Mouse (Mus musculus) limb, embryonic 11.5 days (tissue): ENCODE results near the gene Mlycd. TPM values are rescaled to one million over a fixed set of nuclear protein-coding genes. Genes with fewer than 3 reads are reported as not detected.
A peak's percentile ranks its signal among the peaks of the same experiment; 100 is the strongest.

Experiments
- ATAC-seq: fragments of 200-750 bp; cut with Nextera tagmentation; 2 replicates; pipeline ENCODE4 v1.8.0; 2017; ENCODE audit warnings: low read depth; ENCODE audit not compliant: insufficient number of reproducible peaks, low FRiP score, low TSS enrichment
- DNase-seq: peaks from one replicate; pipeline ENCODE4 v3.0.0-alpha.2; 2015; ENCODE audit warnings: low spot score
- H3K27ac ChIP-seq: fragments of 300-500 bp; sonication (generic); replicated peaks from 2 replicates; pipeline ENCODE4 v1.5.1; 2014; ENCODE audit warnings: low read depth, mild to moderate bottlenecking, low read length
- H3K27me3 ChIP-seq: fragments of 300-500 bp; sonication (generic); 2 replicates; pipeline ENCODE4 v1.6.1; 2014; ENCODE audit warnings: mild to moderate bottlenecking, low read length, mixed read lengths; ENCODE audit not compliant: control insufficient read depth, insufficient read depth
- H3K36me3 ChIP-seq: fragments of 300-500 bp; sonication (generic); 2 replicates; pipeline ENCODE4 v1.6.1; 2014; ENCODE audit warnings: mild to moderate bottlenecking, low read length, moderate library complexity, mixed read lengths; ENCODE audit not compliant: control insufficient read depth, insufficient read depth
- H3K4me1 ChIP-seq: fragments of 300-500 bp; sonication (generic); 2 replicates; pipeline ENCODE4 v1.6.1; 2014; ENCODE audit warnings: low read length, mixed read lengths; ENCODE audit not compliant: control insufficient read depth, insufficient read depth
- H3K4me2 ChIP-seq: fragments of 300-500 bp; sonication (generic); 2 replicates; pipeline ENCODE4 v1.6.1; 2014; ENCODE audit warnings: low read depth, mild to moderate bottlenecking, moderate library complexity; ENCODE audit not compliant: severe bottlenecking
- H3K4me3 ChIP-seq: fragments of 300-500 bp; sonication (generic); 2 replicates; pipeline ENCODE4 v1.5.1; 2014; ENCODE audit warnings: low read depth, low read length
- H3K9ac ChIP-seq: fragments of 300-500 bp; sonication (generic); 2 replicates; pipeline ENCODE4 v1.6.1; 2014; ENCODE audit warnings: mild to moderate bottlenecking, low read length
- H3K9me3 ChIP-seq: fragments of 300-500 bp; sonication (generic); 2 replicates; pipeline ENCODE4 v1.6.1; 2016; ENCODE audit warnings: low read length; ENCODE audit not compliant: control insufficient read depth
- WGBS: fragments of 180-500 bp; shearing (Covaris S2); extraction: QIAGEN DNeasy Blood & Tissue Kit; methylation state at CpG from one replicate; pipeline ENCODE4 v1.1.7; 2014; 5-methylcytosine and 5-hydroxymethylcytosine counted together
- polyA plus RNA-seq: library from polyadenylated mRNA; unstranded; fragments of >200 nt; fragmentation: Nextera tagmentation; extraction: Ambion mirVana; gene quantifications from 2 replicates; pipeline ENCODE4 v1.2.1, GENCODE M21; 2014

The Mlycd gene
- polyA plus RNA-seq, 1 experiment from 2014 or later: 6.9 TPM

- WGBS: 84% methylated on average over 2 of the region's 2 CpGs
- ATAC-seq (no peak), DNase-seq (no peak)
Measured at GRCm38 (mm10) chr8:119439424-119439823, 44.7 kb downstream of the Mlycd start.

GRCm38 (mm10) chr8:119439893-119440249, 45.2 kb downstream of the Mlycd start:
- Histone ChIP-seq H3K4me2 (no peak overlapping the region), H3K9ac (no peak overlapping the region), H3K27me3 (no peaks in the 10 kb centered on the region), H3K4me1 (peaks cover 13% of the 10 kb centered on the region; the same call in 1 of the 2 replicates), H3K9me3 (no peaks in the 10 kb centered on the region), H3K4me3 (no peak overlapping the region), H3K27ac (no peak overlapping the region), H3K36me3 (no peaks in the 10 kb centered on the region)
- WGBS: 74% methylated on average over 7 of the region's 7 CpGs
- DNase-seq: no peak
- ATAC-seq: no peak

More at GRCm38 (mm10) chr8:119439424-119439823, 44.7 kb downstream of the Mlycd start:
- H3K9me3 ChIP-seq: no peaks in the 10 kb centered on the region
- no peak overlapping the region for H3K27ac ChIP-seq
- H3K27me3 ChIP-seq: no peaks in the 10 kb centered on the region
- no peak overlapping the region for H3K9ac ChIP-seq
- no peaks in the 10 kb centered on the region for H3K36me3 ChIP-seq
- peaks cover 13% of the 10 kb centered on the region; the same call in 1 of the 2 replicates for H3K4me1 ChIP-seq
- H3K4me3 ChIP-seq: no peak overlapping the region
- no peak overlapping the region for H3K4me2 ChIP-seq

GRCm38 (mm10) chr8:119440250-119440951, 45.7 kb downstream of the Mlycd start:
- Histone ChIP-seq H3K9me3 (no peaks in the 10 kb centered on the region), H3K9ac (no peak overlapping the region), H3K27me3 (no peaks in the 10 kb centered on the region), H3K36me3 (no peaks in the 10 kb centered on the region), H3K4me2 (peak overlapping the region; percentile 31), H3K4me1 (peaks cover 13% of the 10 kb centered on the region; the same call in 1 of the 2 replicates), H3K27ac (no peak overlapping the region), H3K4me3 (no peak overlapping the region)
- peak; percentile 58; the same call in 1 of the 2 replicates for ATAC-seq
- DNase-seq: peak; percentile 87
- 14% methylated on average over 16 of the region's 16 CpGs for WGBS

- Histone ChIP-seq H3K4me3 (no peak overlapping the region), H3K36me3 (no peaks in the 10 kb centered on the region), H3K27me3 (no peaks in the 10 kb centered on the region), H3K27ac (no peak overlapping the region), H3K9me3 (no peaks in the 10 kb centered on the region), H3K4me1 (peaks cover 13% of the 10 kb centered on the region; the same call in 1 of the 2 replicates), H3K9ac (no peak overlapping the region), H3K4me2 (0 out of 2 replicates have a peak overlapping the region, but pooled peaks have one; percentile 31)
- DNase-seq: no peak
- ATAC-seq: peak; percentile 32; the same call in 1 of the 2 replicates
- 59% methylated on average over 1 of the region's 1 CpGs for WGBS
Measured at GRCm38 (mm10) chr8:119440952-119441270, 46.2 kb downstream of the Mlycd start.

- H3K27me3 ChIP-seq: no peaks in the 10 kb centered on the region; the same call in 1 of the 2 replicates
- no peak overlapping the region for H3K4me3 ChIP-seq
- H3K4me2 ChIP-seq: no peak overlapping the region
- H3K4me1 ChIP-seq: peaks cover 13% of the 10 kb centered on the region
- H3K27ac ChIP-seq: no peak overlapping the region
- no peak for DNase-seq
- H3K9ac ChIP-seq: no peak overlapping the region
- no peaks in the 10 kb centered on the region for H3K36me3 ChIP-seq
- no peak for ATAC-seq
- WGBS: 64% methylated on average over 5 of the region's 5 CpGs
- no peaks in the 10 kb centered on the region for H3K9me3 ChIP-seq
Measured at GRCm38 (mm10) chr8:119442013-119442412, 47.3 kb downstream of the Mlycd start.

- DNase-seq (no peak), ATAC-seq (no peak)
- Histone ChIP-seq H3K4me1 (peaks cover 9% of the 10 kb centered on the region; the same call in 1 of the 2 replicates), H3K9ac (no peak overlapping the region), H3K27ac (no peak overlapping the region), H3K36me3 (no peaks in the 10 kb centered on the region), H3K4me3 (no peak overlapping the region), H3K4me2 (no peak overlapping the region), H3K9me3 (no peaks in the 10 kb centered on the region), H3K27me3 (peaks cover 9% of the 10 kb centered on the region)
- 90% methylated on average over 8 of the region's 8 CpGs for WGBS
Measured at GRCm38 (mm10) chr8:119442970-119443369, 48.3 kb downstream of the Mlycd start.

GRCm38 (mm10) chr8:119446211-119446989, 51.7 kb downstream of the Mlycd start, which contains the start of gene Necab2:
Gene Necab2 (plus strand): TSS chr8:119446719.
- peak; percentile 96 for DNase-seq
- peak within 1 kb of the TSS; percentile 85 for H3K4me2 ChIP-seq
- peak; percentile 26; the same call in 1 of the 2 replicates for ATAC-seq
- H3K9ac ChIP-seq: peak within 1 kb of the TSS; percentile 76
- peaks cover 2% of the 10 kb centered on the region; the same call in 1 of the 2 replicates for H3K4me1 ChIP-seq
- H3K27ac ChIP-seq: no peak within 1 kb of the TSS
- H3K27me3 ChIP-seq: peaks cover 18% of the 10 kb centered on the region
- no peaks in the 10 kb centered on the region for H3K36me3 ChIP-seq
- 2% methylated on average over 35 of the region's 52 CpGs for WGBS
- H3K4me3 ChIP-seq: peak within 1 kb of the TSS; percentile 57
- no peaks in the 10 kb centered on the region for H3K9me3 ChIP-seq

GRCm38 (mm10) chr8:119446990-119447780, 52.5 kb downstream of the Mlycd start:
- H3K36me3 ChIP-seq: no peaks in the 10 kb centered on the region
- H3K9me3 ChIP-seq: no peaks in the 10 kb centered on the region
- WGBS: under 1% methylated on average over 42 of the region's 80 CpGs
- peak overlapping the region; percentile 85 for H3K4me2 ChIP-seq
- ATAC-seq: no peak
- peak overlapping the region; percentile 76 for H3K9ac ChIP-seq
- H3K27ac ChIP-seq: no peak overlapping the region
- peaks cover 2% of the 10 kb centered on the region; the same call in 1 of the 2 replicates for H3K4me1 ChIP-seq
- DNase-seq: peak; percentile 56
- peak overlapping the region; percentile 57 for H3K4me3 ChIP-seq
- H3K27me3 ChIP-seq: peaks cover 18% of the 10 kb centered on the region
